In the genomic region with DNA sequence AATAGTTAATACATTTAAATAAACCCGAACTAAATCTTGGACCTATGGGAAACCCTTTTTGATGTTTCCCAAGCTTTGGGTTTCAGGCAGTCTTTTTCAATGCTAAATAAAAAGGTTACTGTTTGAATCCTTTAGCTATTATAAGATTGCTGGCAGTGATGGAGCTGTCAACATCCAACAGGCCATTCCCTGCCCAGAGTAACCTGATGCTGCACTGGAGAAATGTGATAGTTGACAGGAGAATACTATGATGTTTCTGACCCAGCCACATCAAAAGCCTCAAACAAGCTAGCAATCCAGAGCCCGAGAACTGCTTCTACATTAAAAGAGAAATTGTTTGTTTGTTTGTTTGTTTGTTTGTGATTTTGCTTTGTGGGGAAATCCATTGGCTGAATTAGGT, we compare ENCODE assay signal across 19 mouse cellular contexts.
DNase-seq lines count a peak whose midpoint lies in the region.
"Had no signal": no experiment of that assay in that cellular context is flagged by ENCODE, and none has a peak within 500 bp of the region (broad histone marks: within the 10 kb centered on the region; RNA-seq: fewer than 3 reads in every experiment).

No protein-coding gene starts in this region.

- no peaks in the 10 kb centered on the region for H3K36me3 ChIP-seq in heart, embryonic 10.5 days
- H3K36me3 ChIP-seq: embryonic facial prominence, embryonic 13.5 days; forebrain, embryonic 10.5 days; hindbrain, embryonic 12.5 days; hindbrain, embryonic 15.5 days had no signal

- intact Hi-C loops in gastrocnemius, postnatal 14 days (cut with DNase I; ENCODE audit: low total_unique reads), result no loop called here
- intact Hi-C loops in left cerebral cortex, postnatal 4 days (cut with DNase I), result no loop called here

- no peaks in the 10 kb centered on the region for H3K4me1 ChIP-seq in heart, embryonic 10.5 days
- H3K4me1 ChIP-seq: hindbrain, embryonic 12.5 days; hindbrain, embryonic 15.5 days had no signal

- H3K27me3 ChIP-seq in heart, embryonic 10.5 days (ENCODE audit: insufficient read depth, poor library complexity, severe bottlenecking), result no peaks in the 10 kb centered on the region
- H3K27me3 ChIP-seq: embryonic facial prominence, embryonic 13.5 days; forebrain, embryonic 13.5 days; hindbrain, embryonic 12.5 days; hindbrain, embryonic 15.5 days had no signal

- H3K9me3 ChIP-seq in heart, embryonic 10.5 days, result no peaks in the 10 kb centered on the region
- H3K9me3 ChIP-seq: embryonic facial prominence, embryonic 13.5 days; forebrain, embryonic 10.5 days; forebrain, embryonic 13.5 days; hindbrain, embryonic 12.5 days; hindbrain, embryonic 15.5 days had no signal

- WGBS in heart, embryonic 10.5 days, result 70% methylated on average over 2 of the region's 2 CpGs

- peak; percentile 64 for DNase-seq in gastrocnemius, adult 18-20 months (ENCODE audit: low spot score)
- no peak for DNase-seq in gastrocnemius, postnatal 14 days
- peak; percentile 62 for DNase-seq in heart, adult 11 months
- DNase-seq in heart, embryonic 10.5 days (ENCODE audit: low spot score), result no peak
- peak; percentile 12 for DNase-seq in forelimb bud, embryonic 11.5 days (ENCODE audit: low read depth, low spot score)
- no peak for DNase-seq in left cerebral cortex, postnatal 4 days
- DNase-seq: adrenal gland, adult 2 months; adrenal gland, postnatal 14 days; cerebellum, adult 11-12 months; cerebellum, adult 8-10 months; cerebellum, postnatal 10 days; cerebellum, postnatal 36 days; heart, adult 2 months; kidney, adult 2 months had no signal

- no peak overlapping the region for H3K4me3 ChIP-seq in heart, embryonic 10.5 days
- H3K4me3 ChIP-seq: embryonic facial prominence, embryonic 13.5 days; forebrain, embryonic 10.5 days; forebrain, embryonic 13.5 days; heart, adult 2 months; hindbrain, embryonic 12.5 days; hindbrain, embryonic 15.5 days had no signal

- H3K27ac ChIP-seq in heart, embryonic 10.5 days, result no peak overlapping the region
- H3K27ac ChIP-seq: embryonic facial prominence, embryonic 13.5 days; forebrain, embryonic 10.5 days; forebrain, embryonic 13.5 days; heart, adult 2 months; hindbrain, embryonic 12.5 days; hindbrain, embryonic 15.5 days had no signal

Comparison
In these comparisons a context has a peak if more than half of its experiments do, and no peak if none do; other contexts are left out.
1. DNase-seq: peak in gastrocnemius, adult 18-20 months (single experiment), heart, adult 11 months (single experiment) and forelimb bud, embryonic 11.5 days (single experiment); none in gastrocnemius, postnatal 14 days (single experiment), heart, embryonic 10.5 days (single experiment) and left cerebral cortex, postnatal 4 days (single experiment).